Mouse (Mus musculus): ENCODE measurements around the gene Saa3. TPM values are rescaled to one million over a fixed set of nuclear protein-coding genes. Genes with fewer than 3 reads are reported as not detected.
"Not testable (repeated sequence)": the region's sequence is repeated elsewhere in the genome, so short reads cannot be mapped to it uniquely, and the experiment has no call there.

The Saa3 gene
- 0.35 and 0.99 TPM in 2 replicates for polyA plus RNA-seq (2014; fragmentation: Nextera tagmentation; extraction: Ambion mirVana)

- H3K4me3 ChIP-seq (ENCODE audit: low read depth, low read length), result no peak within 1 kb of the TSS
- ATAC-seq (replicated peaks; ENCODE audit: low FRiP score, low TSS enrichment, low read depth), result no peak
- H3K27me3 ChIP-seq (replicated peaks; ENCODE audit: control insufficient read depth, insufficient read depth, low read length), result no peaks in the 10 kb centered on the region
- no peak within 1 kb of the TSS for H3K4me2 ChIP-seq (ENCODE audit: low read length)
- 89% methylated on average over 5 of the region's 5 CpGs for WGBS
- DNase-seq (ENCODE audit: low spot score), result no peak
- no peak within 1 kb of the TSS for H3K27ac ChIP-seq (ENCODE audit: low read depth)
- H3K9ac ChIP-seq (ENCODE audit: low read length), result no peak within 1 kb of the TSS
- H3K36me3 ChIP-seq (ENCODE audit: control insufficient read depth, insufficient read depth, low read length), result no peaks in the 10 kb centered on the region
- no peaks in the 10 kb centered on the region for H3K4me1 ChIP-seq (replicated peaks; ENCODE audit: control insufficient read depth, insufficient read depth, low read length)
- no peaks in the 10 kb centered on the region for H3K9me3 ChIP-seq (ENCODE audit: control insufficient read depth, low read length)
Observed at GRCm38 (mm10) chr7:46715600-46715999, at the start of gene Saa3. Gene Saa3 (minus strand): TSS chr7:46715700.

- Histone ChIP-seq H3K9ac (ENCODE audit: low read length) (no peak overlapping the region), H3K9me3 (ENCODE audit: control insufficient read depth, low read length) (no peaks in the 10 kb centered on the region), H3K4me2 (ENCODE audit: low read length) (no peak overlapping the region), H3K4me1 (replicated peaks; ENCODE audit: control insufficient read depth, insufficient read depth, low read length) (no peaks in the 10 kb centered on the region), H3K27ac (ENCODE audit: low read depth) (no peak overlapping the region), H3K4me3 (ENCODE audit: low read depth, low read length) (no peak overlapping the region), H3K36me3 (ENCODE audit: control insufficient read depth, insufficient read depth, low read length) (peaks cover 74% of the 10 kb centered on the region), H3K27me3 (replicated peaks; ENCODE audit: control insufficient read depth, insufficient read depth, low read length) (no peaks in the 10 kb centered on the region)
- WGBS, result 94% methylated on average over 8 of the region's 8 CpGs
- ATAC-seq (replicated peaks; ENCODE audit: low FRiP score, low TSS enrichment, low read depth), result no peak
- DNase-seq (ENCODE audit: low spot score), result no peak
Observed at GRCm38 (mm10) chr7:46764672-46765071, 49.2 kb upstream of the Saa3 start.

GRCm38 (mm10) chr7:46762601-46763000, 47.1 kb upstream of the Saa3 start:
- no peaks in the 10 kb centered on the region for H3K27me3 ChIP-seq (replicated peaks; ENCODE audit: control insufficient read depth, insufficient read depth, low read length)
- no peak for ATAC-seq (replicated peaks; ENCODE audit: low FRiP score, low TSS enrichment, low read depth)
- no peak for DNase-seq (ENCODE audit: low spot score)
- WGBS, result 91% methylated on average over 5 of the region's 5 CpGs
- no peaks in the 10 kb centered on the region for H3K9me3 ChIP-seq (ENCODE audit: control insufficient read depth, low read length)
- no peak overlapping the region for H3K27ac ChIP-seq (ENCODE audit: low read depth)
- H3K4me1 ChIP-seq (replicated peaks; ENCODE audit: control insufficient read depth, insufficient read depth, low read length), result no peaks in the 10 kb centered on the region
- no peak overlapping the region for H3K9ac ChIP-seq (ENCODE audit: low read length)
- peaks cover 59% of the 10 kb centered on the region for H3K36me3 ChIP-seq (ENCODE audit: control insufficient read depth, insufficient read depth, low read length)
- H3K4me3 ChIP-seq (ENCODE audit: low read depth, low read length), result no peak overlapping the region
- H3K4me2 ChIP-seq (ENCODE audit: low read length), result no peak overlapping the region

DNA sequence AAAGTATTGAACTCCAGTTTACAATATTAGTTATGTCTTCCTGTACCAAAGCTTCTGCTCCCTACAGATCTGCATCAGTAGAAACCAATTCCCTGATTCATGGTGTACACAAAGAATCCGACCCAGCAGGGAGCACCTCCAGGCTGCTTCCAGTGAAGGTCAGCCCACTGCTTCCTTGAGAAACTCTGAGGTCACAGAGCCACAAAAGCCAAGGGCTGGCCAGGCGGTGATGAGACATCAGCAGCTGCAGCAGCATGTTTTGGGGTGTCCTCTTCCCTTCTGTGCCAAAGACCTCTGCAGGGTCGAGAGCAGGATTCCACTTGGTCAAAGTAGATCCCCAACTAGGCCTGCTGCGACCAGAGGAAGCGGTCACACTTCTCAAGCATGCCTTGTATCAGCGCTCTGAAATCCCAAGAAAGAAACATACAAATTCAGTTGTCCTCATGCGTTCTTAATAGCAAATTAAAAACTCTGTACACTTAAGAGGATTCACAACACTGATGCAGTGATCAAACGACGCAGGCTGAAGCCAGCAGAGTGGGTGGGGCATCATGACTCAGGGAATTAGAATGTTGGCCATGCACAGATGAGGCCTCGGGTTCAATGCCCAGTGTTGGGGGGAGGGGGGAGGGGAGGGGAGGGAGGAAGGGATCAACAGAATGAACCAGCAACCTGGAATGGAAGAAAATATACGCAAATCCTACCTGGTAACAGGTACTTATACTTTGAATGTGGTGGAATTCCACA, 45.7 kb upstream of the Saa3 start:
- no peak overlapping the region for H3K9ac ChIP-seq (ENCODE audit: low read length)
- no peaks in the 10 kb centered on the region for H3K27me3 ChIP-seq (replicated peaks; ENCODE audit: control insufficient read depth, insufficient read depth, low read length)
- ATAC-seq (replicated peaks; ENCODE audit: low FRiP score, low TSS enrichment, low read depth), result no peak
- H3K27ac ChIP-seq (ENCODE audit: low read depth), result no peak overlapping the region
- no peak overlapping the region for H3K4me2 ChIP-seq (ENCODE audit: low read length)
- H3K9me3 ChIP-seq (ENCODE audit: control insufficient read depth, low read length), result no peaks in the 10 kb centered on the region
- no peak for DNase-seq (ENCODE audit: low spot score)
- H3K36me3 ChIP-seq (ENCODE audit: control insufficient read depth, insufficient read depth, low read length), result peaks cover 52% of the 10 kb centered on the region
- whole genome bisulfite sequencing, result 74% methylated on average over 11 of the region's 11 CpGs
- no peaks in the 10 kb centered on the region for H3K4me1 ChIP-seq (replicated peaks; ENCODE audit: control insufficient read depth, insufficient read depth, low read length)
- H3K4me3 ChIP-seq (ENCODE audit: low read depth, low read length), result no peak overlapping the region

DNA sequence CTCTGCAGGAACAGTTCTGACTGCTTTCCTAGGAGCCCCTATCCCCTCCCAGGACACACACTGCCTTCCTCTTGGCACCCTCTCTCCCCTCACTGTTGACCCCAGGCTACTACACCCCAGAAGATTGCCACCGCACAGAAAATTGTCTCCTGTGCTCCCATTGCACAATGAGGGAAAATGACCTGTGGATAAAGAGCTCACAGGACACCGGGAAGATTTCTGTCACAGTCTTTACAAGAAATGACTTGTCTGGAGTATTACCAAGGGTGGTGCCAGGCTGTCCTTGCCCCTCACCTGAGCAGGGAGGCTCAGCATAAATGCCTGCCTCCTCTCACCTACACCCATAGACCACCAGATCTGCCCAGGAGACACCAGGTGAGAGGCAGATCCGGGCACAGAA, 36.0 kb upstream of the Saa3 start, which contains the start of gene Saa2:
Gene Saa2, plus strand, starts transcription at position 301 of the 400 bp plus-strand sequence.
- Histone ChIP-seq H3K27me3 (replicated peaks; ENCODE audit: control insufficient read depth, insufficient read depth, low read length) (no peaks in the 10 kb centered on the region), H3K9me3 (ENCODE audit: control insufficient read depth, low read length) (no peaks in the 10 kb centered on the region), H3K4me2 (ENCODE audit: low read length) (no peak within 1 kb of the TSS), H3K9ac (ENCODE audit: low read length) (no peak within 1 kb of the TSS), H3K4me3 (ENCODE audit: low read depth, low read length) (no peak within 1 kb of the TSS), H3K4me1 (replicated peaks; ENCODE audit: control insufficient read depth, insufficient read depth, low read length) (peaks cover 4% of the 10 kb centered on the region; the same call in 1 of the 2 replicates), H3K27ac (ENCODE audit: low read depth) (no peak within 1 kb of the TSS), H3K36me3 (ENCODE audit: control insufficient read depth, insufficient read depth, low read length) (no peaks in the 10 kb centered on the region)
- ATAC-seq (replicated peaks; ENCODE audit: low FRiP score, low TSS enrichment, low read depth) (no peak), DNase-seq (ENCODE audit: low spot score) (no peak)
- WGBS, result 56% methylated on average over 3 of the region's 3 CpGs

DNA sequence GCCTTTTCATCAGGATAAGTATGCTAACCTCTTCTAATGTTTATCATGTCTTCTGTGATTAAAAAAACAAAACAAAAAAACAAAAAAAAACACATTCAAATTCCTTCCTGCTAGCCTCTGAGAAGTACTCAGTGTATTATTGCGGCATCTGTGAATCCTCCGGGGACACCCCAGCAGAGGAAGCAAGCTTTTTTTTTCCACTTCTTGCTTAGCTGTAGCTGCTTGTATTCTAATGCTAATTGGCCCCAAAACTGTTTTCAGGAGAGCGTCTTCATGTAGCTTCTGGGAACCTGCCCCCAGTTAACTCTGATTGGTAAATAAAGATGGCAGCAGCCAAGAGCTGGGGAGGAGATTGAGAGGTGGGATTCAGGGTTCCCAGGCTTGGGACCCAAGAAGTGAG, 33.0 kb upstream of the Saa3 start:
- no peaks in the 10 kb centered on the region for H3K36me3 ChIP-seq (ENCODE audit: control insufficient read depth, insufficient read depth, low read length)
- no peaks in the 10 kb centered on the region for H3K9me3 ChIP-seq (ENCODE audit: control insufficient read depth, low read length)
- no peaks in the 10 kb centered on the region for H3K27me3 ChIP-seq (replicated peaks; ENCODE audit: control insufficient read depth, insufficient read depth, low read length)
- no peak overlapping the region for H3K4me3 ChIP-seq (ENCODE audit: low read depth, low read length)
- 73% methylated on average over 3 of the region's 3 CpGs for WGBS
- peaks cover 4% of the 10 kb centered on the region; the same call in 1 of the 2 replicates for H3K4me1 ChIP-seq (replicated peaks; ENCODE audit: control insufficient read depth, insufficient read depth, low read length)
- no peak overlapping the region for H3K4me2 ChIP-seq (ENCODE audit: low read length)
- H3K9ac ChIP-seq (ENCODE audit: low read length), result no peak overlapping the region
- DNase-seq (ENCODE audit: low spot score) (no peak), ATAC-seq (replicated peaks; ENCODE audit: low FRiP score, low TSS enrichment, low read depth) (no peak)
- no peak overlapping the region for H3K27ac ChIP-seq (ENCODE audit: low read depth)

GRCm38 (mm10) chr7:46746381-46746780, 30.9 kb upstream of the Saa3 start:
- 49% methylated on average over 7 of the region's 7 CpGs for WGBS
- Histone ChIP-seq H3K9me3 (ENCODE audit: control insufficient read depth, low read length) (no peaks in the 10 kb centered on the region), H3K4me1 (replicated peaks; ENCODE audit: control insufficient read depth, insufficient read depth, low read length) (peaks cover 4% of the 10 kb centered on the region; the same call in 1 of the 2 replicates), H3K4me2 (ENCODE audit: low read length) (no peak overlapping the region), H3K9ac (ENCODE audit: low read length) (no peak overlapping the region), H3K27me3 (replicated peaks; ENCODE audit: control insufficient read depth, insufficient read depth, low read length) (no peaks in the 10 kb centered on the region), H3K27ac (ENCODE audit: low read depth) (no peak overlapping the region; the same call in 1 of the 2 replicates), H3K36me3 (ENCODE audit: control insufficient read depth, insufficient read depth, low read length) (no peaks in the 10 kb centered on the region), H3K4me3 (ENCODE audit: low read depth, low read length) (no peak overlapping the region)
- ATAC-seq (replicated peaks; ENCODE audit: low FRiP score, low TSS enrichment, low read depth), result no peak
- no peak for DNase-seq (ENCODE audit: low spot score)

- no peaks in the 10 kb centered on the region for H3K27me3 ChIP-seq (replicated peaks; ENCODE audit: control insufficient read depth, insufficient read depth, low read length)
Observed at GRCm38 (mm10) chr7:46745816-46746215, 30.3 kb upstream of the Saa3 start.

DNA sequence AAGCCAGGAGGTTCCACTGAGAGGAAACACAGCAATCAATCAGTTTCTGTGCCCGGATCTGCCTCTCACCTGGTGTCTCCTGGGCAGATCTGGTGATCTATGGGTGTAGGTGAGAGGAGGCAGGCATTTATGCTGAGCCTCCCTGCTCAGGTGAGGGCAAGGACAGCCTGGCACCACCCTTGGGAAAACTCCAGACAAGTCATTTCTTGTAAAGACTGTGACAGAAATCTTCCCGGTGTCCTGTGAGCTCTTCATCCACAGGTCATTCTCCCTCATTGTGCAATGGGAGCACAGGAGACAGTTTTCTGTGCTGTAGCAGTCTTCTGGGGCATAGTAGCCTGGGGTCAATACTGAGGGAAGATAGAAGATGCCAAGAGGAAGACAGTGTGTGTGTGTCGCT, 27.4 kb upstream of the Saa3 start, which contains the start of gene Saa1:
Gene Saa1, minus strand, starts transcription at position 101 of the 400 bp plus-strand sequence.
- H3K27me3 ChIP-seq (replicated peaks; ENCODE audit: control insufficient read depth, insufficient read depth, low read length); H3K4me2 ChIP-seq (ENCODE audit: low read length); H3K4me3 ChIP-seq (ENCODE audit: low read depth, low read length); H3K9ac ChIP-seq (ENCODE audit: low read length); H3K27ac ChIP-seq (ENCODE audit: low read depth); H3K36me3 ChIP-seq (ENCODE audit: control insufficient read depth, insufficient read depth, low read length); DNase-seq (ENCODE audit: low spot score); ATAC-seq (replicated peaks; ENCODE audit: low FRiP score, low TSS enrichment, low read depth); H3K4me1 ChIP-seq (replicated peaks; ENCODE audit: control insufficient read depth, insufficient read depth, low read length); H3K9me3 ChIP-seq (ENCODE audit: control insufficient read depth, low read length): not testable (repeated sequence)
- WGBS, result 49% methylated on average over 3 of the region's 3 CpGs

More at GRCm38 (mm10) chr7:46745816-46746215, 30.3 kb upstream of the Saa3 start:
- peaks cover 4% of the 10 kb centered on the region; the same call in 1 of the 2 replicates for H3K4me1 ChIP-seq (replicated peaks; ENCODE audit: control insufficient read depth, insufficient read depth, low read length)
- no peak for ATAC-seq (replicated peaks; ENCODE audit: low FRiP score, low TSS enrichment, low read depth)
- no peak overlapping the region for H3K4me2 ChIP-seq (ENCODE audit: low read length)
- WGBS, result 82% methylated on average over 3 of the region's 3 CpGs
- no peak for DNase-seq (ENCODE audit: low spot score)
- H3K27ac ChIP-seq (ENCODE audit: low read depth), result no peak overlapping the region
- no peak overlapping the region for H3K9ac ChIP-seq (ENCODE audit: low read length)
- no peaks in the 10 kb centered on the region for H3K9me3 ChIP-seq (ENCODE audit: control insufficient read depth, low read length)
- no peaks in the 10 kb centered on the region for H3K36me3 ChIP-seq (ENCODE audit: control insufficient read depth, insufficient read depth, low read length)
- H3K4me3 ChIP-seq (ENCODE audit: low read depth, low read length), result no peak overlapping the region

Data from intestine, embryonic 14.5 days (tissue).